Mouse (Mus musculus) intestine, embryonic 16.5 days (tissue): ENCODE results near the gene Nat14. TPM values are rescaled to one million over a fixed set of nuclear protein-coding genes. Genes with fewer than 3 reads are reported as not detected.
A peak's percentile ranks its signal among the peaks of the same experiment; 100 is the strongest.
"Not testable (repeated sequence)": the region's sequence is repeated elsewhere in the genome, so short reads cannot be mapped to it uniquely, and the experiment has no call there.

Experiments used
- ATAC-seq: fragments of 200-750 bp; cut with Nextera tagmentation; 2 replicates; pipeline ENCODE4 v1.8.0; 2017; ENCODE audit warnings: moderate TSS enrichment, moderate library complexity
- H3K27ac ChIP-seq: fragments of 300-500 bp; sonication (generic); 2 replicates; pipeline ENCODE4 v1.5.1; 2014; ENCODE audit warnings: mild to moderate bottlenecking, low read length
- H3K27me3 ChIP-seq: fragments of 300-500 bp; sonication (generic); replicated peaks from 2 replicates; pipeline ENCODE4 v1.6.1; 2014; ENCODE audit warnings: low read length, control low read depth, mixed read lengths; ENCODE audit not compliant: control insufficient read depth, insufficient read depth
- H3K36me3 ChIP-seq: fragments of 300-500 bp; sonication (generic); 2 replicates; pipeline ENCODE4 v1.6.1; 2014; ENCODE audit warnings: low read length, control low read depth; ENCODE audit not compliant: control insufficient read depth, insufficient read depth
- H3K4me1 ChIP-seq: fragments of 300-500 bp; sonication (generic); 2 replicates; pipeline ENCODE4 v1.6.1; 2014; ENCODE audit warnings: low read length, control low read depth, mixed read lengths; ENCODE audit not compliant: control insufficient read depth, insufficient read depth
- H3K4me2 ChIP-seq: fragments of 300-500 bp; sonication (generic); 2 replicates; pipeline ENCODE4 v1.6.1; 2014; ENCODE audit warnings: low read depth, low read length, control low read depth
- H3K4me3 ChIP-seq: fragments of 300-500 bp; sonication (generic); 2 replicates; pipeline ENCODE4 v1.5.1; 2014; ENCODE audit warnings: mild to moderate bottlenecking, low read length
- H3K9ac ChIP-seq: fragments of 300-500 bp; sonication (generic); 2 replicates; pipeline ENCODE4 v1.6.1; 2014; ENCODE audit warnings: low read depth, low read length
- H3K9me3 ChIP-seq: fragments of 300-500 bp; sonication (generic); 2 replicates; pipeline ENCODE4 v1.6.1; 2016; ENCODE audit warnings: low read length, control low read depth; ENCODE audit not compliant: control insufficient read depth
- WGBS: fragments of 180-500 bp; shearing (Covaris S2); extraction: QIAGEN DNeasy Blood & Tissue Kit; methylation state at CpG from one replicate; pipeline ENCODE4 v1.1.7; 2014; 5-methylcytosine and 5-hydroxymethylcytosine counted together
- polyA plus RNA-seq: library from polyadenylated mRNA; unstranded; fragments of >200 nt; fragmentation: Nextera tagmentation; extraction: Ambion mirVana; gene quantifications from 2 replicates; pipeline ENCODE4 v1.2.1, GENCODE M21; 2015

The Nat14 gene
- polyA plus RNA-seq = 3.1 and 3.6 TPM in 2 replicates

GRCm38 (mm10) chr7:4921824-4922482 is at the start of gene Nat14:
TSS of gene Nat14 (plus strand) at chr7:4922028.
- Histone ChIP-seq H3K9ac (peak within 1 kb of the TSS; percentile 69; the same call in 1 of the 2 replicates), H3K4me2 (peak within 1 kb of the TSS; percentile 56), H3K4me3 (peak within 1 kb of the TSS; percentile 21), H3K27me3 (no peaks in the 10 kb centered on the region; the same call in 1 of the 2 replicates), H3K4me1 (peaks cover 41% of the 10 kb centered on the region), H3K9me3 (no peaks in the 10 kb centered on the region), H3K27ac (peak within 1 kb of the TSS; percentile 66), H3K36me3 (peaks cover 21% of the 10 kb centered on the region)
- no peak for ATAC-seq
- WGBS = 35% methylated on average over 8 of the region's 8 CpGs

- Histone ChIP-seq H3K27ac (peak within 1 kb of the TSS; percentile 54), H3K9ac (peak within 1 kb of the TSS; percentile 82), H3K36me3 (no peaks in the 10 kb centered on the region), H3K4me3 (peak within 1 kb of the TSS; percentile 73), H3K9me3 (no peaks in the 10 kb centered on the region), H3K4me2 (peak within 1 kb of the TSS; percentile 93), H3K4me1 (peaks cover 11% of the 10 kb centered on the region; the same call in 1 of the 2 replicates), H3K27me3 (no peaks in the 10 kb centered on the region)
- WGBS = under 1% methylated on average over 22 of the region's 22 CpGs
- peak; percentile 99 for ATAC-seq
Measured at GRCm38 (mm10) chr7:4876753-4877221, 45.0 kb upstream of the Nat14 start, which contains the start of gene Isoc2a. TSS of gene Isoc2a (plus strand) at chr7:4877153.

DNA sequence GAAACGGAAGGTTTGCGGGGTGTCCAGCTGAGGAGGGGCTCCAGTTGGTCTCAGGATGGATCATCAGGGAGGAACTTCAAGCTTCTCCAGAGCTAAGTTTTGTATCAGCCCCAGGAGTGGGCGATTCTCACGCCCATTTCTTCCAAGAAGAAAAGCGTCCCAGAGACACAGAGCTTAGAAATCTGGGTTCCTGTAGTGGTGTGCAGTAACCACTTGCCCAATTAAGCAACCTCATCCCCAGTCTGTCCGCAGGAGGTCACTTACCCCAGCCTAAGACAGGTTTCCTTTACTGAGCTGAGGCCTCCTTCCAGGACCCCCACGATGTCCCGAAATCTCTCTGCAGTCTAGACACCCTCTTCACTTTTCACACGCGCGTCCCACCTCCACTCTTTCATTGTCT is 44.6 kb upstream of the Nat14 start:
- peak overlapping the region; percentile 50 for H3K27ac ChIP-seq
- H3K9ac ChIP-seq = peak overlapping the region; percentile 82
- H3K4me2 ChIP-seq = peak overlapping the region; percentile 93
- no peaks in the 10 kb centered on the region for H3K9me3 ChIP-seq
- peak overlapping the region; percentile 73 for H3K4me3 ChIP-seq
- peaks cover 11% of the 10 kb centered on the region; the same call in 1 of the 2 replicates for H3K4me1 ChIP-seq
- H3K27me3 ChIP-seq = no peaks in the 10 kb centered on the region
- ATAC-seq = peak; percentile 31
- no peaks in the 10 kb centered on the region for H3K36me3 ChIP-seq
- WGBS = 4% methylated on average over 11 of the region's 11 CpGs

- no peak overlapping the region for H3K9ac ChIP-seq
- no peaks in the 10 kb centered on the region for H3K27me3 ChIP-seq
- no peaks in the 10 kb centered on the region for H3K9me3 ChIP-seq
- peaks cover 11% of the 10 kb centered on the region; the same call in 1 of the 2 replicates for H3K4me1 ChIP-seq
- H3K4me2 ChIP-seq = peak overlapping the region; percentile 93
- H3K4me3 ChIP-seq = peak overlapping the region; percentile 73
- no peaks in the 10 kb centered on the region for H3K36me3 ChIP-seq
- ATAC-seq = no peak
- H3K27ac ChIP-seq = no peak overlapping the region
Measured at GRCm38 (mm10) chr7:4878186-4878585, 43.6 kb upstream of the Nat14 start.

DNA sequence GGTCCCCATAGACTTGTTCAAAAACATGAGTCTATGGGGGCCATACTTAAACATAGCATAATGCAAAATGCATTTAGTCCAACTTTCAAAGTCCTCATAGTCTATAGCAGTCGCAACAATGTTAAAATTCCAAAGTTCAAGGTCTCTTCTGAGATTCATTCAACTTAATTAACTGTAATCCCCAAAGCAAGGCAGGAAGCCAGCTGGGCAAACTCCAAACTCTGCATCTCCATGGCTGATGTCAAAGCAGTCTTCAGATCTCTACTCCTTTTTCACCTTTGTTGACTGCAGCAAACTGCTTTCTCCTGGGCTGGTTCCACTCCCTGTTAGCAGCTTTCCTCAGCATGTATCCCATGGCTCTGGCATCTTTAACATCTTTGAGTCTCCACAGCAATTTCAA is 42.8 kb upstream of the Nat14 start:
- WGBS = 85% methylated on average over 1 of the region's 1 CpGs
- not testable (repeated sequence) for H3K9me3 ChIP-seq, H3K4me3 ChIP-seq, H3K36me3 ChIP-seq, H3K27ac ChIP-seq, H3K9ac ChIP-seq, H3K27me3 ChIP-seq, H3K4me2 ChIP-seq, ATAC-seq
- H3K4me1 ChIP-seq = peaks cover 11% of the 10 kb centered on the region; the same call in 1 of the 2 replicates

- Histone ChIP-seq H3K4me1 (no peaks in the 10 kb centered on the region), H3K27ac (no peak overlapping the region), H3K4me2 (no peak overlapping the region), H3K9me3 (no peaks in the 10 kb centered on the region), H3K27me3 (no peaks in the 10 kb centered on the region), H3K36me3 (no peaks in the 10 kb centered on the region; the same call in 1 of the 2 replicates), H3K9ac (no peak overlapping the region), H3K4me3 (no peak overlapping the region)
- 50% methylated on average over 4 of the region's 4 CpGs for WGBS
- ATAC-seq = no peak
Measured at GRCm38 (mm10) chr7:4886680-4887079, 35.1 kb upstream of the Nat14 start.

DNA sequence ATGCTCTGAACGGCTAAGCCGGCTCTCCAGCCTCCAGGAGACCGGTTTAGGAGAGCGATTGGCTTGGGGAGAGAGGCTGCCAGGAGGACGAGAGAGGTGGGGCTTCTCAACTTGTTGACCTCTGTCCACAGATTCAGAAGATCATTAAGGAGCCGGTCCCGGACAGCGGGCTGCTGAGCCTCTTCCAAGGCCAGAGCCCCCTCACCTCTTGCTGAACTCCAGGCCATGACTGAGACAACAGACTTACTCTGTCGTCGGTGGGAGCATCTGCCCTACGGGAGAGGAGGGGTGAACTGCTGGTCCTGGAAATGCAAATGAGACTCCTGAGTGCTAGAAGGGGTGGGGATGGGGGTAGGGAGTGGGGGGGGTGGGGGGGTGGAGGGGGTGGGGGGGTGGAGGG is 26.6 kb upstream of the Nat14 start:
- H3K4me2 ChIP-seq = no peak overlapping the region
- H3K36me3 ChIP-seq = no peaks in the 10 kb centered on the region
- H3K27ac ChIP-seq = no peak overlapping the region
- H3K4me1 ChIP-seq = no peaks in the 10 kb centered on the region
- ATAC-seq = no peak
- WGBS = 50% methylated on average over 11 of the region's 11 CpGs
- no peak overlapping the region for H3K9ac ChIP-seq
- no peaks in the 10 kb centered on the region; the same call in 1 of the 2 replicates for H3K27me3 ChIP-seq
- no peaks in the 10 kb centered on the region for H3K9me3 ChIP-seq
- no peak overlapping the region for H3K4me3 ChIP-seq

- Histone ChIP-seq H3K4me1 (no peaks in the 10 kb centered on the region), H3K27me3 (no peaks in the 10 kb centered on the region; the same call in 1 of the 2 replicates), H3K4me2 (peak overlapping the region; percentile 45), H3K36me3 (no peaks in the 10 kb centered on the region), H3K9ac (peak overlapping the region; percentile 53), H3K9me3 (no peaks in the 10 kb centered on the region; the same call in 1 of the 2 replicates), H3K4me3 (peak overlapping the region; percentile 29), H3K27ac (no peak overlapping the region)
- 18% methylated on average over 18 of the region's 18 CpGs for WGBS
- ATAC-seq = peak; percentile 61
Measured at GRCm38 (mm10) chr7:4898851-4899648, 22.8 kb upstream of the Nat14 start.
